Mouse (Mus musculus) heart, postnatal 0 days (tissue): ENCODE data around the gene Smc4. TPM values are rescaled to one million over a fixed set of nuclear protein-coding genes. Genes with fewer than 3 reads are reported as not detected.
A peak's percentile ranks its signal among the peaks of the same experiment; 100 is the strongest.

Source experiments
- ATAC-seq: fragments of 200-750 bp; cut with Nextera tagmentation; 2 replicates; pipeline ENCODE4 v1.8.0; 2017; ENCODE audit warnings: low read depth, moderate number of reproducible peaks, moderate library complexity; ENCODE audit not compliant: insufficient read depth
- DNase-seq: peaks from one replicate; pipeline ENCODE4 v3.0.0-alpha.2; 2016; ENCODE audit warnings: low spot score
- H3K27ac ChIP-seq: fragments of 300-500 bp; sonication (generic); 2 replicates; pipeline ENCODE4 v1.5.1; 2014; ENCODE audit warnings: low read depth, mild to moderate bottlenecking
- H3K27me3 ChIP-seq: fragments of 300-500 bp; sonication (generic); 2 replicates; pipeline ENCODE4 v1.6.1; 2014; ENCODE audit warnings: low read length, mixed read lengths; ENCODE audit not compliant: control insufficient read depth, insufficient read depth
- H3K36me3 ChIP-seq: fragments of 300-500 bp; sonication (generic); replicated peaks from 2 replicates; pipeline ENCODE4 v1.6.1; 2014; ENCODE audit warnings: low read length, mixed read lengths; ENCODE audit not compliant: control insufficient read depth, insufficient read depth
- H3K4me1 ChIP-seq: fragments of 300-500 bp; sonication (generic); 2 replicates; pipeline ENCODE4 v1.6.1; 2014; ENCODE audit warnings: antibody characterized with exemption; ENCODE audit not compliant: control insufficient read depth, insufficient read depth
- H3K4me2 ChIP-seq: fragments of 300-500 bp; sonication (generic); 2 replicates; pipeline ENCODE4 v1.6.1; 2014; ENCODE audit warnings: low read depth, mild to moderate bottlenecking, low read length, moderate library complexity
- H3K4me3 ChIP-seq: fragments of 300-500 bp; sonication (generic); 2 replicates; pipeline ENCODE4 v1.5.1; 2014; ENCODE audit warnings: low read depth, low read length
- H3K9ac ChIP-seq: fragments of 300-500 bp; sonication (generic); replicated peaks from 2 replicates; pipeline ENCODE4 v1.6.1; 2014; ENCODE audit warnings: low read depth, low read length, mixed read lengths
- H3K9me3 ChIP-seq: fragments of 300-500 bp; sonication (generic); replicated peaks from 2 replicates; pipeline ENCODE4 v1.6.1; 2016; ENCODE audit warnings: low read length; ENCODE audit not compliant: control insufficient read depth
- CTCF ChIP-seq: IDR thresholded peaks from 2 replicates; pipeline ENCODE4 v1.5.1; 2016; ENCODE audit warnings: antibody characterized with exemption, control low read depth, low read depth
- EP300 ChIP-seq: IDR thresholded peaks from 2 replicates; pipeline ENCODE4 v1.6.1; 2016; ENCODE audit warnings: antibody characterized with exemption, low read depth
- WGBS: fragments of 180-500 bp; shearing (Covaris S2); extraction: QIAGEN DNeasy Blood & Tissue Kit; methylation state at CpG from one replicate; pipeline ENCODE4 v1.1.7; 2014; 5-methylcytosine and 5-hydroxymethylcytosine counted together
- polyA plus RNA-seq: library from polyadenylated mRNA; unstranded; fragments of >200 nt; fragmentation: Nextera tagmentation; extraction: Ambion mirVana; gene quantifications from 2 replicates; pipeline ENCODE4 v1.2.1, GENCODE M21; 2015
- total RNA-seq: library from RNA; depleted of rRNA; stranded (reverse); fragments of >200 nt; gene quantifications from 2 replicates; pipeline ENCODE4 v1.2.3, GENCODE M21; 2014; ENCODE audit warnings: low replicate concordance

Smc4 gene
- total and polyA plus RNA-seq, 2 experiments from 2014 or later = 32.8 to 77.1 TPM

GRCm38 (mm10) chr3:68967404-68967803 lies 37.1 kb upstream of the Smc4 start:
- no peak overlapping the region; the same call in 1 of the 2 replicates for H3K27ac ChIP-seq
- DNase-seq (no peak), ATAC-seq (no peak)
- no peak for TF ChIP-seq CTCF
- TF ChIP-seq EP300 = no peak
- no peaks in the 10 kb centered on the region for H3K9me3 ChIP-seq
- H3K4me1 ChIP-seq = no peaks in the 10 kb centered on the region
- no peaks in the 10 kb centered on the region for H3K27me3 ChIP-seq
- no peak overlapping the region for H3K9ac ChIP-seq
- peaks cover 28% of the 10 kb centered on the region for H3K36me3 ChIP-seq
- WGBS = 26% methylated on average over 6 of the region's 6 CpGs
- H3K4me3 ChIP-seq = no peak overlapping the region
- H3K4me2 ChIP-seq = no peak overlapping the region

DNA sequence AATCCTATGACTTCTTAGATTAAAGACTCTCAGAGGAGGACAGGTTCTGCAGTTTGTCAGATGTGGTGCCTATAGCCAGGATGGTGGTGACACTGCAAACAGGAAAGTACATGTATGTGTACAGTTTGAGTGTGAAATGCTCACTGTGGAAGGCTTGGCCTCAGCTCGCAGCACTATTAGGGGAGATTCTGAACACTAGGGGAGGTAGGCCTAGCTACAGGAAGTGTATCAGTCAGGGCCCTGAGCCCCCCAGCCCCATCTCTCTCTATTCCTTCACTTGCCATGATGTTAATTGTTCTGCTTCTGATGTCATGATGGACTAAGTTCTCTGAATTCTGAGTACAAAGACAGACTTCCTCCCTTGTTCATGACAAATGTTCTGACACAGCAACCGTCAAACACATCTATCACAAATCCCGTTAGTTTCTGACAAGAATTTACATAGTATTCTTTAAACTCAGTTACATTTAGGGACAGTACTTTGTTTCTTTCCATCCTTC lies 35.4 kb upstream of the Smc4 start:
- H3K4me2 ChIP-seq = no peak overlapping the region
- H3K4me3 ChIP-seq = no peak overlapping the region
- H3K27ac ChIP-seq = no peak overlapping the region; the same call in 1 of the 2 replicates
- TF ChIP-seq CTCF (no peak), EP300 (no peak)
- no peak overlapping the region for H3K9ac ChIP-seq
- ATAC-seq (no peak), DNase-seq (no peak)
- H3K4me1 ChIP-seq = no peaks in the 10 kb centered on the region
- WGBS = 87% methylated on average over 3 of the region's 3 CpGs
- no peaks in the 10 kb centered on the region for H3K9me3 ChIP-seq
- no peaks in the 10 kb centered on the region for H3K27me3 ChIP-seq
- H3K36me3 ChIP-seq = peaks cover 23% of the 10 kb centered on the region

- peaks cover 6% of the 10 kb centered on the region for H3K4me1 ChIP-seq
- H3K27ac ChIP-seq = peak overlapping the region; percentile 51; the same call in 1 of the 2 replicates
- ATAC-seq = no peak
- no peak for TF ChIP-seq EP300
- no peak for TF ChIP-seq CTCF
- no peak overlapping the region for H3K4me2 ChIP-seq
- WGBS = 63% methylated on average over 1 of the region's 1 CpGs
- no peaks in the 10 kb centered on the region for H3K27me3 ChIP-seq
- H3K9ac ChIP-seq = no peak overlapping the region
- no peaks in the 10 kb centered on the region for H3K9me3 ChIP-seq
- no peaks in the 10 kb centered on the region; the same call in 1 of the 2 replicates for H3K36me3 ChIP-seq
- DNase-seq = no peak
- no peak overlapping the region for H3K4me3 ChIP-seq
Observed at GRCm38 (mm10) chr3:68973574-68973973, 31.0 kb upstream of the Smc4 start.

DNA sequence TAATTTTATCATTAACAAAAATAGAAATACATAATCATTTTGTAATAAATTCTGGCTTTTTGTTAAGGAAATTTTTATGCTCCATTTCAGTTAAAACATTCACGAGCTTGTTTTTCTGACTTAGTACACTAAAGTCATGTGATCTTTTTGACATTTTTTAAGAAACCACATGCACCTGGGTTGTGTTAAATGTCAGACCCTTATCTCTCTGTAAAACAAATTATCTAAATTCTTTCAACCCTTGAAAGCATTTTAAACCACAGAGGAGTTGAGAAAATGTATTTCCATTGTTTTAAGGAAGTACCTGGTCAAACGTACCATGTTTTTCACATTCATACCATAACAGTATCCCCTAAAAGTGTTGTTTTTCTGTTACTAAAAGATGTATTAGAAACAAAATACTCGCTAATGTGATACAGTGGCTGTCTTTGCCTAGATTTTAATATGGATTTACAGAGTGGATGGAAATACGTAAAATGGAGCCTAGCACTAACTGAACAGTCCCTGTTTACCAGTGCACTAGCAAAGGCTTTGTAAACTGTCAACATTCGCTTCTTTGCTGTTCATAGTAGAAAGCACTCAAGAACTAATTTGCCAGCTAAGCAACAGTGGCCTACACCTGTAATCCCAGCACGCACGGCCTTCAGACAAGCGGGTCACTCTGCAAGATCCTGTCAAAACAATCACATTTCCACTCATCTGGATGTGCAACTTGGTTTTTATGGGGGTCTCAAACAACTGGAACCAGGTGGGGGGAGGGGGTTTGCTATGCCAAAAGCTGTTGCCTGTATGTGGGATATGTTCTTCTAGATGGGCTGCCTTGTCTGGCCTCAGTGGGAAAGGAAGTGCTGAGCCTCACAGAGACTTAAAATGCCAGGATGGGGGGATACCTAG lies 29.7 kb upstream of the Smc4 start:
- H3K27ac ChIP-seq = peak overlapping the region; percentile 61; the same call in 1 of the 2 replicates
- TF ChIP-seq CTCF (no peak), EP300 (no peak)

GRCm38 (mm10) chr3:68975533-68976490 lies 28.7 kb upstream of the Smc4 start:
- peak overlapping the region; percentile 61; the same call in 1 of the 2 replicates for H3K27ac ChIP-seq
- H3K4me2 ChIP-seq = no peak overlapping the region
- H3K9ac ChIP-seq = no peak overlapping the region
- ATAC-seq = no peak
- no peaks in the 10 kb centered on the region; the same call in 1 of the 2 replicates for H3K36me3 ChIP-seq
- DNase-seq = peak; percentile 21
- no peak overlapping the region for H3K4me3 ChIP-seq
- 67% methylated on average over 9 of the region's 9 CpGs for WGBS
- TF ChIP-seq CTCF (no peak), EP300 (no peak)
- H3K9me3 ChIP-seq = no peaks in the 10 kb centered on the region
- no peaks in the 10 kb centered on the region for H3K27me3 ChIP-seq
- peaks cover 12% of the 10 kb centered on the region for H3K4me1 ChIP-seq

More for the DNA sequence above, 29.7 kb upstream of the Smc4 start:
- WGBS = 81% methylated on average over 8 of the region's 8 CpGs
- peaks cover 12% of the 10 kb centered on the region for H3K4me1 ChIP-seq
- H3K9ac ChIP-seq = no peak overlapping the region
- ATAC-seq = no peak
- H3K27me3 ChIP-seq = no peaks in the 10 kb centered on the region
- H3K36me3 ChIP-seq = no peaks in the 10 kb centered on the region; the same call in 1 of the 2 replicates
- no peak overlapping the region for H3K4me3 ChIP-seq
- no peaks in the 10 kb centered on the region for H3K9me3 ChIP-seq
- DNase-seq = no peak
- no peak overlapping the region; the same call in 1 of the 2 replicates for H3K4me2 ChIP-seq
